Mouse (Mus musculus): ENCODE measurements at regions not wholly inside any gene's neighbourhood (a gene's known extent, or its start where the extent isn't known, plus 50 kb on each side); places are given as distances from the start of the nearest gene placed in this dataset.

GRCm38 (mm10) chr3:141051685-141052084 lies 160.5 kb downstream of the Pdha2 start:
- no peak for DNase-seq

GRCm38 (mm10) chr3:141014262-141014547 lies 197.9 kb downstream of the Pdha2 start:
- no peak for DNase-seq

GRCm38 (mm10) chr3:141013521-141014261 lies 198.5 kb downstream of the Pdha2 start:
- DNase-seq: no peak

- DNase-seq: no peak
Measured at GRCm38 (mm10) chr3:141012976-141013375, 199.2 kb downstream of the Pdha2 start.

- no peak for DNase-seq
Measured at GRCm38 (mm10) chr3:141008792-141009191, 203.4 kb downstream of the Pdha2 start.

GRCm38 (mm10) chr3:141005885-141006284 lies 206.3 kb downstream of the Pdha2 start:
- DNase-seq: no peak

GRCm38 (mm10) chr3:141003561-141003960 lies 208.6 kb downstream of the Pdha2 start:
- DNase-seq: no peak

- DNase-seq: no peak
Measured at GRCm38 (mm10) chr3:140988247-140988646, 223.9 kb downstream of the Pdha2 start.

- no peak for DNase-seq
Measured at GRCm38 (mm10) chr3:140973519-140973918, 238.6 kb downstream of the Pdha2 start.

- no peak for DNase-seq
Measured at GRCm38 (mm10) chr3:140969892-140970880, 242.0 kb downstream of the Pdha2 start.

GRCm38 (mm10) chr3:140968556-140968955 lies 243.6 kb downstream of the Pdha2 start:
- DNase-seq: no peak

- DNase-seq: no peak
Measured at GRCm38 (mm10) chr3:140957666-140958065, 254.5 kb downstream of the Pdha2 start.

GRCm38 (mm10) chr3:140952111-140952800 lies 259.9 kb downstream of the Pdha2 start:
- DNase-seq: no peak

GRCm38 (mm10) chr3:140951024-140951423 lies 261.1 kb downstream of the Pdha2 start:
- no peak for DNase-seq

GRCm38 (mm10) chr3:140949880-140950662 lies 262.1 kb downstream of the Pdha2 start:
- no peak for DNase-seq

GRCm38 (mm10) chr3:140942450-140942849 lies 269.7 kb downstream of the Pdha2 start:
- no peak for DNase-seq

GRCm38 (mm10) chr3:140941898-140942297 lies 270.3 kb downstream of the Pdha2 start:
- no peak for DNase-seq

GRCm38 (mm10) chr3:140941316-140941715 lies 270.8 kb downstream of the Pdha2 start:
- DNase-seq: no peak

- DNase-seq: no peak
Measured at GRCm38 (mm10) chr3:140933156-140933555, 279.0 kb downstream of the Pdha2 start.

GRCm38 (mm10) chr3:140926689-140927088 lies 285.5 kb downstream of the Pdha2 start:
- DNase-seq: no peak

GRCm38 (mm10) chr3:140876201-140876895 lies 335.8 kb downstream of the Pdha2 start:
- DNase-seq: no peak

Data from layer of hippocampus, adult 9-11 months (tissue).